7 mouse cellular contexts compared by ENCODE assay signal in genomic region chr4:123412528-123412878, GRCm38 (mm10).
DNase-seq lines count a peak whose midpoint lies in the region; ATAC-seq and TF ChIP-seq lines count a peak whose summit lies in the region.

No protein-coding gene starts in this region.

- no peak overlapping the region for H3K9ac ChIP-seq in liver, embryonic 14.5 days (replicated peaks)

- peaks cover 24% of the 10 kb centered on the region for H3K36me3 ChIP-seq in C2C12 (ENCODE audit: control insufficient read depth, insufficient read depth)
- H3K36me3 ChIP-seq in E14TG2a.4 (ENCODE audit: insufficient read depth, low read length), result peaks cover 41% of the 10 kb centered on the region
- H3K36me3 ChIP-seq in liver, embryonic 14.5 days (replicated peaks; ENCODE audit: control insufficient read depth, insufficient read depth, low read depth), result peaks cover 2% of the 10 kb centered on the region

- peaks cover 37% of the 10 kb centered on the region for H3K79me3 ChIP-seq in C2C12 (ENCODE audit: low read depth)

- no peak for TF ChIP-seq EP300 in liver, embryonic 14.5 days (IDR thresholded peaks at IDR 0.05; ENCODE audit: low read depth)

- peak overlapping the region; percentile 65 for H3ac ChIP-seq in C2C12 (ENCODE audit: control insufficient read depth, insufficient read length, low read depth)

- H3K4me2 ChIP-seq in liver, embryonic 14.5 days (ENCODE audit: low read depth), result peak overlapping the region; percentile 85

- H3K27me3 ChIP-seq in C2C12 (ENCODE audit: control insufficient read depth, insufficient read depth, insufficient read length) (no peaks in the 10 kb centered on the region), E14TG2a.4 (ENCODE audit: insufficient read depth, low read length) (no peaks in the 10 kb centered on the region)
- no peaks in the 10 kb centered on the region for H3K27me3 ChIP-seq in liver, embryonic 14.5 days (ENCODE audit: control insufficient read depth, insufficient read depth, low read length)

- H3K4me1 ChIP-seq in E14TG2a.4 (replicated peaks; ENCODE audit: low read depth, low read length), result peaks cover 22% of the 10 kb centered on the region
- H3K4me1 ChIP-seq in liver, embryonic 14.5 days (replicated peaks; ENCODE audit: control insufficient read depth in 2 of 2, insufficient read depth in 2 of 2, low read length in 1 of 2), result peaks cover 6 to 7% of the 10 kb centered on the region in 2 experiments

- no peak for ATAC-seq in liver, embryonic 14.5 days (ENCODE audit: insufficient read depth)

- H3K9me3 ChIP-seq in E14TG2a.4 (ENCODE audit: low read length), result no peaks in the 10 kb centered on the region
- H3K9me3 ChIP-seq in liver, embryonic 14.5 days (ENCODE audit: control insufficient read depth, low read length), result no peaks in the 10 kb centered on the region

- peak overlapping the region; percentile 50 for H3K4me3 ChIP-seq in C2C12 (ENCODE audit: insufficient read depth, poor library complexity, severe bottlenecking)
- H3K4me3 ChIP-seq in E14TG2a.4 (replicated peaks; ENCODE audit: low read length), result peak overlapping the region; percentile 90
- H3K4me3 ChIP-seq in liver, embryonic 14.5 days (ENCODE audit: insufficient read depth in 1 of 2, low read depth in 2 of 2, low read length in 2 of 2), result peak overlapping the region; percentile 71 to 74

- WGBS in liver, embryonic 14.5 days (ENCODE audit: insufficient replicate concordance), result 25% methylated on average over 6 of the region's 6 CpGs

- peaks cover 40% of the 10 kb centered on the region for H3K79me2 ChIP-seq in C2C12 (ENCODE audit: control insufficient read depth, insufficient read depth)

- H3K27ac ChIP-seq in liver, embryonic 14.5 days, result no peak overlapping the region

- TF ChIP-seq CTCF in C2C12 (IDR thresholded peaks at IDR 0.05; ENCODE audit: control insufficient read depth, insufficient read depth, insufficient read length) (no peak), E14TG2a.4 (conservative IDR thresholded peaks at IDR 0.05; ENCODE audit: low read length) (no peak)
- no peak for TF ChIP-seq CTCF in liver, embryonic 14.5 days (IDR thresholded peaks at IDR 0.05; ENCODE audit: low read depth)

- peak; percentile 40 for DNase-seq in gastrocnemius, postnatal 25 days
- DNase-seq in liver, embryonic 14.5 days (ENCODE audit: low read depth in 3 of 3, low spot score in 3 of 3), result no peak
- no peak for DNase-seq in natural killer cell, adult 2 months (ENCODE audit: low spot score in 2 of 2)
- DNase-seq in spleen, adult 12 weeks (ENCODE audit: low spot score), result no peak
- no peak for DNase-seq in urinary bladder, postnatal 25 days (ENCODE audit: low spot score)

TF ChIP-seq in C2C12, 6 proteins besides CTCF, POLR2A, EP300 and RAD21:
- TF ChIP-seq USF1 (IDR thresholded peaks at IDR 0.05; ENCODE audit: low read depth) (no peak), CEBPB (IDR thresholded peaks at IDR 0.05; ENCODE audit: low read depth) (no peak), MYOG (IDR thresholded peaks at IDR 0.05; ENCODE audit: control insufficient read depth, extremely low read depth, insufficient read length) (no peak), MYOD1 (IDR thresholded peaks at IDR 0.05; ENCODE audit: control insufficient read depth, insufficient read length, low read depth) (no peak), FOSL1 (IDR thresholded peaks at IDR 0.05; ENCODE audit: insufficient read depth, low read length, poor library complexity, severe bottlenecking) (no peak), MAX (IDR thresholded peaks at IDR 0.05) (no peak)
